Mouse (Mus musculus) CH12.LX (cell line): ENCODE results near the gene Spop. TPM values are rescaled to one million over a fixed set of nuclear protein-coding genes. Genes with fewer than 3 reads are reported as not detected.
A peak's percentile ranks its signal among the peaks of the same experiment; 100 is the strongest.

Experiments
- DNase-seq: peaks from one replicate; pipeline ENCODE4 v3.0.0-alpha.2; 2013; ENCODE audit errors: extremely low read depth
- H3K27ac ChIP-seq: 2 replicates; pipeline ENCODE4 v1.5.1; 2012; ENCODE audit warnings: low read depth, mild to moderate bottlenecking, control low read depth, moderate library complexity; ENCODE audit not compliant: insufficient read depth
- H3K27me3 ChIP-seq: replicated peaks from 2 replicates; pipeline ENCODE3; 2012; ENCODE audit warnings: inconsistent platforms
- H3K36me3 ChIP-seq, 2 experiments: replicated peaks in 1 of 2; 2 replicates each; pipeline versions ENCODE3 to v1.6.1; 2012; ENCODE audit warnings: inconsistent platforms in 1 of 2, low read length in 1 of 2, mild to moderate bottlenecking in 1 of 2, mixed read lengths in 1 of 2, moderate library complexity in 1 of 2; ENCODE audit not compliant: control insufficient read depth in 1 of 2, insufficient read depth in 1 of 2
- H3K4me1 ChIP-seq, 2 experiments: 2 replicates each; pipeline ENCODE4 v1.6.1; 2012; ENCODE audit warnings: inconsistent platforms in 1 of 2, moderate library complexity in 1 of 2; ENCODE audit not compliant: insufficient read depth in 2 of 2, control insufficient read depth in 1 of 2
- H3K4me2 ChIP-seq: 2 replicates; pipeline ENCODE4 v1.6.1; 2012; ENCODE audit warnings: low read depth, mild to moderate bottlenecking, control low read depth; ENCODE audit not compliant: poor library complexity, insufficient read depth, severe bottlenecking
- H3K4me3 ChIP-seq, 3 experiments: fragments of 150-350 bp in 1 of 3; sonication (generic) in 1 of 3; replicated peaks in 1 of 3; 2 replicates each; pipeline versions ENCODE3 to v1.5.1; 2011 to 2012; ENCODE audit warnings: low read depth in 2 of 3, low read length in 2 of 3, mild to moderate bottlenecking in 2 of 3, moderate library complexity in 2 of 3, control low read depth in 1 of 3, improper control_type of control experiment in 1 of 3, inconsistent platforms in 1 of 3, mixed read lengths in 1 of 3; ENCODE audit not compliant: poor library complexity in 1 of 3
- H3K79me2 ChIP-seq: replicated peaks from 2 replicates; pipeline ENCODE4 v1.6.1; 2012; ENCODE audit warnings: mild to moderate bottlenecking, moderate library complexity; ENCODE audit not compliant: control insufficient read depth, poor library complexity, insufficient read depth, severe bottlenecking; ENCODE audit errors: extremely low read depth
- H3K9ac ChIP-seq: 2 replicates; pipeline ENCODE4 v1.6.1; 2012; ENCODE audit warnings: low read depth, mild to moderate bottlenecking, control low read depth, moderate library complexity; ENCODE audit not compliant: insufficient read depth
- H3K9me3 ChIP-seq: replicated peaks from 2 replicates; pipeline ENCODE3; 2012; ENCODE audit warnings: low read length, inconsistent platforms, mixed read lengths
- BHLHE40 ChIP-seq: IDR thresholded peaks from 2 replicates; pipeline ENCODE4 v1.6.1; 2011; ENCODE audit warnings: mild to moderate bottlenecking, low read depth, low read length, improper control_type of control experiment
- CTCF ChIP-seq, 2 experiments: IDR thresholded peaks in 1 of 2; conservative IDR thresholded peaks in 1 of 2; 2 replicates each; pipeline ENCODE4 v1.5.1; 2011 to 2012; ENCODE audit warnings: low read depth in 2 of 2, low read length in 2 of 2, improper control_type of control experiment in 1 of 2, inconsistent platforms in 1 of 2, mild to moderate bottlenecking in 1 of 2, moderate library complexity in 1 of 2
- ELF1 ChIP-seq: IDR thresholded peaks from 2 replicates; pipeline ENCODE4 v1.6.1; 2014; ENCODE audit warnings: low read depth, mild to moderate bottlenecking, inconsistent platforms, low read length, improper control_type of control experiment
- HCFC1 ChIP-seq: IDR thresholded peaks from 2 replicates; pipeline ENCODE4 v1.6.1; 2012; ENCODE audit warnings: low read depth, mild to moderate bottlenecking, inconsistent platforms, low read length, improper control_type of control experiment
- IRF4 ChIP-seq: IDR thresholded peaks from 2 replicates; pipeline ENCODE4 v1.6.1; 2014; ENCODE audit warnings: low read depth, mild to moderate bottlenecking, inconsistent platforms, low read length, improper control_type of control experiment
- MAFK ChIP-seq: IDR thresholded peaks from 2 replicates; pipeline ENCODE4 v1.6.1; 2011; ENCODE audit warnings: low read length, improper control_type of control experiment; ENCODE audit not compliant: insufficient replicate concordance
- MAX ChIP-seq: IDR thresholded peaks from 2 replicates; pipeline ENCODE4 v1.6.1; 2011; ENCODE audit warnings: low read length, improper control_type of control experiment
- MEF2A ChIP-seq: IDR thresholded peaks from 2 replicates; pipeline ENCODE4 v1.6.1; 2014; ENCODE audit warnings: low read depth, mild to moderate bottlenecking, inconsistent platforms, low read length, improper control_type of control experiment, borderline replicate concordance
- MXI1 ChIP-seq: IDR thresholded peaks from 2 replicates; pipeline ENCODE4 v1.6.1; 2011; ENCODE audit warnings: mild to moderate bottlenecking, low read depth, low read length, improper control_type of control experiment
- MYC ChIP-seq: IDR thresholded peaks from 2 replicates; pipeline ENCODE4 v1.6.1; 2011; ENCODE audit warnings: low read depth, mild to moderate bottlenecking, improper control_type of control experiment, low read length
- PAX5 ChIP-seq: IDR thresholded peaks from 2 replicates; pipeline ENCODE4 v1.6.1; 2012; ENCODE audit warnings: low read length, inconsistent platforms, mixed read lengths
- POLR2A ChIP-seq: IDR thresholded peaks from 2 replicates; pipeline ENCODE4 v1.6.1; 2011; ENCODE audit warnings: low read depth, mild to moderate bottlenecking, improper control_type of control experiment, low read length
- POLR2AphosphoS2 ChIP-seq: IDR thresholded peaks from 2 replicates; pipeline ENCODE4 v1.6.1; 2011; ENCODE audit warnings: low read depth, low read length, improper control_type of control experiment
- RAD21 ChIP-seq: IDR thresholded peaks from 2 replicates; pipeline ENCODE4 v1.6.1; 2011; ENCODE audit warnings: low read depth, mild to moderate bottlenecking, low read length, improper control_type of control experiment, moderate library complexity
- SIN3A ChIP-seq: IDR thresholded peaks from 2 replicates; pipeline ENCODE4 v1.6.1; 2012; ENCODE audit warnings: low read length, improper control_type of control experiment, inconsistent platforms
- SMC3 ChIP-seq: IDR thresholded peaks from 2 replicates; pipeline ENCODE4 v1.6.1; 2011; ENCODE audit warnings: low read depth, low read length, improper control_type of control experiment
- UBTF ChIP-seq: IDR thresholded peaks from 2 replicates; pipeline ENCODE4 v1.6.1; 2012; ENCODE audit warnings: low read depth, mild to moderate bottlenecking, inconsistent platforms, low read length, improper control_type of control experiment, moderate library complexity
- ZMIZ1 ChIP-seq: IDR thresholded peaks from 2 replicates; pipeline ENCODE4 v1.6.1; 2012; ENCODE audit warnings: low read depth, mild to moderate bottlenecking, inconsistent platforms, low read length, improper control_type of control experiment
- ZNF384 ChIP-seq: IDR thresholded peaks from 2 replicates; pipeline ENCODE4 v1.6.1; 2012; ENCODE audit warnings: low read depth, low read length, improper control_type of control experiment, inconsistent platforms
- dilution Hi-C: fragments of 300-500 bp; cut with MboI; formaldehyde crosslinking; loops from 2 replicates; pipeline ENCODE4 v1.14.3; 2020; ENCODE audit warnings: low sequenced_read_pairs; ENCODE audit not compliant: extremely low pct_unique_long_range_greater_than_20kb, extremely low pct_ligation_motif_present
- in situ Hi-C: fragments of 300-500 bp; cut with MboI; formaldehyde crosslinking; loops from 3 replicates; pipeline ENCODE4 v1.14.3; 2019; ENCODE audit warnings: low sequenced_read_pairs, low pct_ligation_motif_present, low pct_unique_long_range_greater_than_20kb, mixed read lengths
- polyA plus RNA-seq: library from polyadenylated mRNA; unstranded; fragments of >175 nt; gene quantifications from 2 replicates; pipeline ENCODE4 v1.2.1, GENCODE M21; 2012; ENCODE audit warnings: low read depth; ENCODE audit not compliant: insufficient read length
- total RNA-seq, 2 experiments: library from RNA; depleted of rRNA; stranded (reverse); fragments of 300-350 nt in 1 of 2; fragments of >200 nt in 1 of 2; gene quantifications; 2 replicates each; pipeline ENCODE4 v1.2.3; 2012 to 2014

Gene Spop
- total and polyA plus RNA-seq, 3 experiments: 42.7 to 103 (median 51.9) TPM

- dilution Hi-C loops (no loop called here), in situ Hi-C loops (no loop called here)
- H3K9ac ChIP-seq: no peak overlapping the region
- no peaks in the 10 kb centered on the region for H3K36me3 ChIP-seq
- H3K79me2 ChIP-seq: no peaks in the 10 kb centered on the region
- 0 out of 2 replicates have a peak overlapping the region, but pooled peaks have one; percentile 1 for H3K4me2 ChIP-seq
- peaks cover 13 to 23% of the 10 kb centered on the region in 2 experiments for H3K4me1 ChIP-seq
- H3K4me3 ChIP-seq: no peak overlapping the region
- peaks cover 47% of the 10 kb centered on the region for H3K27me3 ChIP-seq
- peak; percentile 17 for DNase-seq
- peaks cover 2% of the 10 kb centered on the region for H3K9me3 ChIP-seq
- TF ChIP-seq ELF1 (no peak), IRF4 (no peak), POLR2AphosphoS2 (no peak), BHLHE40 (peak; percentile 42; the same call in 1 of the 2 replicates), HCFC1 (no peak), MEF2A (no peak), SMC3 (no peak), MAX (peak; percentile 38; the same call in 1 of the 2 replicates), PAX5 (no peak), UBTF (no peak), RAD21 (no peak), MYC (no peak), MXI1 (0 out of 2 replicates have a peak, but pooled peaks have one; percentile 36), SIN3A (no peak), ZMIZ1 (no peak), POLR2A (no peak), MAFK (no peak)
- no peak overlapping the region for H3K27ac ChIP-seq
These were observed 43.7 kb upstream of the Spop start for GRCm38 (mm10) chr11:95369964-95370890.

- Histone ChIP-seq H3K9ac (no peak overlapping the region), H3K27me3 (peaks cover 49% of the 10 kb centered on the region), H3K9me3 (peaks cover 2% of the 10 kb centered on the region), H3K27ac (no peak overlapping the region), H3K79me2 (no peaks in the 10 kb centered on the region), H3K36me3 (peaks cover 0 to 2% of the 10 kb centered on the region in 2 experiments), H3K4me2 (no peak overlapping the region), H3K4me3 (no peak overlapping the region), H3K4me1 (peaks cover 13 to 23% of the 10 kb centered on the region in 2 experiments)
- no peak for DNase-seq
- 0 out of 2 replicates have a peak, but pooled peaks have one; percentile 15 for TF ChIP-seq ZNF384
- no peak for TF ChIP-seq SMC3
- no peak for TF ChIP-seq CTCF (conservative IDR thresholded peaks at IDR 0.05 in 1 of 2, IDR thresholded peaks at IDR 0.05 in 1 of 2; ENCODE audit: low read depth in 2 of 2, low read length in 2 of 2)
- in situ Hi-C loops (no loop called here), dilution Hi-C loops (no loop called here)
These were observed 42.7 kb upstream of the Spop start for GRCm38 (mm10) chr11:95371182-95371581.
